Mouse (Mus musculus): Measurements from ENCODE around the gene Olfr3. TPM values are rescaled to one million over a fixed set of nuclear protein-coding genes. Genes with fewer than 3 reads are reported as not detected.

The Olfr3 gene
- polyA plus RNA-seq (2012; rRNA removed), result not detected in 2 replicates

DNA sequence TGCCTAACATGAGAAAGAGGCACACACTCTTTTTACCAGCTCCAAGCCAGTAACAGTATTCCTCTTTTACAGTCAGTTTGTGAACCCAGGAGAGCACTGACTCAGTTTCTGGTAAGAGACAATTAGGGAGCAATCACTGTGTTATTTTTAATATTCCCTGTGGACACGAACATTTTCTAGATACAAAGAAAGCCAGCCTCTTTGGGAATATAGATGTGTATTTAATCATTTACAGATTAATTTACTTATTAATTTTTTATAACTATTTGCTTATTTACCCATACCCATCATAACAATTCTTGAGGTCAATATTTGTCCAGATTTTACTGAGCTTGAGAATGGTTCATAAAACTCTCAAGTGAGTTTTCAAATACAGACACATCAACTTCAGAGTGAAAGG lies at the start of gene Olfr3:
TSS of gene Olfr3 (minus strand) at position 101 of the 400 bp plus-strand sequence.

GRCm38 (mm10) chr2:36862560-36862959 lies 45.7 kb upstream of the Olfr3 start, which contains the start of gene Olfr351:
Gene Olfr351, minus strand, starts transcription at chr2:36862660.

DNA sequence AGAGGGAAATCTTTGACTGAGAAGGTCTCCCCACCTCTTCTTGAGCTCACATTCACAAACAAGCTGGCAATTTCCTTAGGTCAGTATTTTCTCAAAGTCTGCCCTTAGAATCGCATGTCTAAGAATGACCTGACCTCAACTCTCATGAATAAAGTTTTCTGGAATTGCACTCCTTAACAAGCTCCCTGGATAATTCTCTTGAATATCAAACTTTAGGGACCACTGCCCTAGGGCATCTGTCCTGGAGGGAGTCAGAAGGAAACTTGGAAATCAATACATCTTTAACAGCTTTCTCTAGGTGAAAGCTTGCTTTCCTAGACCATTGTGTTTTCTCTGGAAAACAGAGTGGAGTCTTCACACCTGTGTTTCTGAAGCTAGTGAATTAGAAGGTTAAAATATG lies 29.2 kb upstream of the Olfr3 start, which contains the start of gene Olfr350:
TSS of gene Olfr350 (plus strand) at position 301 of the 400 bp plus-strand sequence.

DNA sequence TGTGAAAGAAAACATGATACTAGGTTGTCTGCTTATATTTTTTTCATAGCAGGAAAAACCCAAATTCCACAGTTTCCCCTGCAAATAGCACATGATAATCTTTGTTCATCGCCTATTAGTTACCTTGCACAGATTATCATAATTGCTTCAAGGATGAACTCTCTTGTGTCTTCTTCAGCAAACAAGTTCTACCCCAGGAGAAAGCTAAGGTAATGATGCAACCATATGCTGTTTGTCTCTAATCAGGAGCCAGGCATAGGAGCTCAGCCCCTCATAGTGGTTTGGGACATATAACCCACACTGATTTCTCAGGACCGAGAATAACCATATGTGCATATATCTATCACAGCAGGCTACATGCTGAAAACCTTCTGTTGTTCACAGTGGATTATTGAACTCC lies 26.6 kb downstream of the Olfr3 start, which contains the start of gene Olfr50:
TSS of gene Olfr50 (plus strand) at position 301 of the 400 bp plus-strand sequence.

GRCm38 (mm10) chr2:36783976-36784375 lies 32.9 kb downstream of the Olfr3 start, which contains the start of gene Olfr348:
Gene Olfr348, plus strand, starts transcription at chr2:36784276.

Other genes starting within 250 kb of the Olfr3 start
- not detected in 2 replicates for gene Olfr345, start 177.0 kb downstream of the Olfr3 start, polyA plus RNA-seq (2012; rRNA removed)
- not detected in 2 replicates for gene Olfr346, start 131.2 kb downstream of the Olfr3 start, polyA plus RNA-seq (2012; rRNA removed)
- not detected in 2 replicates for gene Olfr347, start 85.1 kb downstream of the Olfr3 start, polyA plus RNA-seq (2012; rRNA removed)
- not detected in 2 replicates for gene Olfr348, start 32.8 kb downstream of the Olfr3 start, polyA plus RNA-seq (2012; rRNA removed)
- gene Olfr50, start 26.5 kb downstream of the Olfr3 start, polyA plus RNA-seq (2012; rRNA removed), result not detected in 2 replicates
- gene Olfr350, start 29.3 kb upstream of the Olfr3 start, polyA plus RNA-seq (2012; rRNA removed), result not detected in 2 replicates
- gene Olfr351, start 45.6 kb upstream of the Olfr3 start, polyA plus RNA-seq (2012; rRNA removed), result not detected in 2 replicates
- not detected in 2 replicates for gene Olfr352, start 51.4 kb upstream of the Olfr3 start, polyA plus RNA-seq (2012; rRNA removed)
- gene Olfr353, start 75.9 kb upstream of the Olfr3 start, polyA plus RNA-seq (2012; rRNA removed), result not detected in 2 replicates
- gene Olfr354, start 88.6 kb upstream of the Olfr3 start, polyA plus RNA-seq (2012; rRNA removed), result not detected in 2 replicates
- not detected in 2 replicates for gene Olfr355, start 111.9 kb upstream of the Olfr3 start, polyA plus RNA-seq (2012; rRNA removed)
- not detected in 2 replicates for gene Olfr356, start 120.1 kb upstream of the Olfr3 start, polyA plus RNA-seq (2012; rRNA removed)
- gene Olfr357, start 176.8 kb upstream of the Olfr3 start, polyA plus RNA-seq (2012; rRNA removed), result not detected in 2 replicates
- gene Olfr358, start 192.3 kb upstream of the Olfr3 start, polyA plus RNA-seq (2012; rRNA removed), result not detected in 2 replicates
- not detected in 2 replicates for gene Olfr360, start 248.7 kb upstream of the Olfr3 start, polyA plus RNA-seq (2012; rRNA removed)